Mouse (Mus musculus): ENCODE measurements around the gene Atp5l.
"Not testable (repeated sequence)": the region's sequence is repeated elsewhere in the genome, so short reads cannot be mapped to it uniquely, and the experiment has no call there.

Atp5l gene

DNA sequence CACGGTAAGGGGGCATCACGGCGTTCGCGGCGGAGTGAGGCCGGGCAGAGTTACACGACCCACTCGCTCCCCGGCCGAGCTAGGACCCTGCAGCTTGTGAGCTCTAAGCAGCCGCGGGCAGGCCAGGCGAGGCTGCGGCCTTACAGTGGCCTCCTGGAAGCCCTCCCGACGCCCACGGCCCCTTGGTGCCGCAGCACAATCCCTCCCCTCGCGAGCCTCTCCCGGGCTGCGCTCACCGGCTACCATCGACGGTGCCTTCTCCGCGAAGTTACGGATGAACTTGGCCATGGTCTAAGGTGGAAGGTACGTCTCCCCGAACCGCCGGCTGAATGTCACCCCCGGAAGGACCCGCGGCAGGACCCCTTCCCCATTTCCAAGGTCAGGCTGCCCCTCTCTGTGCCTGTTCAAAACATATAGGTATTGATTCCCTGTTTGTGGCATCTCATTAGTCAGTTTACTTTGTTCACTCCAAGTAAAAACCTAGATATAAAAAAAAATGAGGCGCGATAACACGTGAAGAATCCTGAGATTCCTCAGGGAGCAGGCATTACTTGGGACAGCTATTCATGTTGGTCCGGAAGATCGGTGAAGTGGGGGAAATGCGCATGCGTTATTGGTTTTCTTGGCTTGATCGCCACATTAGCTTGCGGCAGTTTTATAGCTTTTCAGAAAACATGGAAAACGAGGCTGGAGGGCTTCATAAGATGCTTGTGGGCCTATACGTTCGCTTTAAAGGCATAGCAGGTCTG is at the start of gene Atp5l:
Gene Atp5l (minus strand): TSS at position 369 of the 749 bp plus-strand sequence.
- peak; percentile 87 to 93 for DNase-seq (ENCODE audit: low spot score in 2 of 2)

DNA sequence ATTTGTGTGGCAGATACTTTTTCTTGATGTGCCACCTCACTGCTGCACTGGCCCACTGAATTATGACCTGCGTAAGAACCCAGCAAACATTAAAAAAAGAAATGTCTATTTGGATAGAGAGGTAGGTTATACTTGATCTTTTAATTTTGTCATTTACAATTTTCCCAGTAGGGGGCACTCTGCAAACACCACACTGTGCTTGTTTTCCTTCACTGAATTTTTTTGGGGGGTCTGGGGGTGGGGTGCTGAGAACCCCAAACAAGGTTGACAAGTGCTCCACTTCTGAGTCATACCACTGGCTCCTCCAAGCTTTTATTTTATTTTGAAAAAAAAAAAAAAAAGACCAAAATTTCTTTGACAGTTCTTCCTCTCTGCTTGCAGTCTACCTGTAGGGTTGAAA is 48.9 kb upstream of the Atp5l start:
- DNase-seq (ENCODE audit: low spot score in 2 of 2), result no peak

- not testable (repeated sequence) for DNase-seq (ENCODE audit: low spot score in 2 of 2)
Measured at GRCm38 (mm10) chr9:44967763-44968162, 47.2 kb upstream of the Atp5l start.

- DNase-seq (ENCODE audit: low spot score in 2 of 2), result peak; percentile 24 to 57
Measured at GRCm38 (mm10) chr9:44966815-44967242, 46.3 kb upstream of the Atp5l start.

DNA sequence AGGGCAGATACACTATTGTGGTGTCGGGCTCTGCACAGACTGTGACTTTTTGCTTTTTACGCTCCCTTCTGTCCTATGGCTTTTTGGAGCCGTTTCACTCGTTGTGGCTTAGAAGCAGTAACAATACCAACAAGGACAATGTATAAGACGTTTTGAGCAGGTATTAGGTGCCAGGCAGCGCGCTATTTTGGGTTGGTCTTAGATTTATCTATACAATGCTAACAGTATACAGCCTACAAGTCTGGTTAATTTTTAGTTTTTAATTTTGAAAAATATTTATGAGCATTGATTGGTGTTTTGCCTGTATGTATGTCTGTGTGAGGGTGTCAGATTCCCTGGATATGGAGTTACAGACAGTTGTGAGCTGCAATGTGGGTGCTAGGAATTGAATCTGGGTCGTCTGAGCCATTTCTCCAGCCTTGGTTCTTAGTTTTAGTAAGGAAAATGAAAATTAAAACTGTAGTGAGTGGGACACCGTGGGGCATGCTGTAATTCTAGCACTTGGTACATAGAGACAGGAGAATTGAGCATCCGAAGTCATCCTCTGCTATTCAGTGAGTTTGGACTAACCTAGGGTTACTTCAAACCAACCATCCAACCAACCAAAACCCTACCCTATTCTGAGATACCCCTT is 45.4 kb upstream of the Atp5l start:
- no peak for DNase-seq (ENCODE audit: low spot score in 2 of 2)

DNA sequence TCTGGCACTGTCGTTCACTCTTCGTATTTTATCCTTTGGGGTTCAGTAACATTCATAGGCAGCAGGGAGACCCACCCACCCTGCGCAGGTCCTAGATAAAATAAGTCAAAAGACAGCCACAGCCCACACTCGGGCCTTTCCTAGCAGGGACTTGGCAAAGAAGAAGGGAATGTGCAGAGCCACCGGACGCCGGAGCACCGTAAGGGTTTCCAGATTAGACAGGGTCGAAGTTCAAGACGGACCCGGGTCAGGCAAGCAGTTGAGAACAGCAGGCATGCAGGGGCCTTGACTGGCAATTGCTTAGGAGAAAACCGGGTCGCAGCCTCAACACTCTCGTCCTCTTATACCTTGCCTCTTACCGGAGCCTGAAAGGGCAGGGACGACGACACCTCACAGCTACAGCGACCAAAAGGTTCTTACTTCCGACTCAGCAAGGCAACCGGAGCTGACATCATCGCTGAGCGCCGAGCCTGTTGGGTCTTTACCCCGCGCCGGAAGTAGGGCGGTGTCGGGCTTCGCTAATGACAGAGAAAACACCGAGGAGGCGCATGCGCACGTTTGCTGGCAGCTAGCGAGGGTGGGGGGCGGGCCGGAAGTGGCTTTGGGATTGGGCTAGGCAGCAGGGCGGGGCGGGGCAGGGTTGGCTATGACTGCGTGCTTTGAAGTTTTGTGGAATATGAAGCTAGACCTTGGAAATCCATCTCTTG is 44.7 kb upstream of the Atp5l start, which contains the start of gene Ube4a:
Gene Ube4a (minus strand): TSS at position 475 of the 707 bp plus-strand sequence.
- DNase-seq (ENCODE audit: low spot score in 2 of 2), result peak; percentile 100

DNA sequence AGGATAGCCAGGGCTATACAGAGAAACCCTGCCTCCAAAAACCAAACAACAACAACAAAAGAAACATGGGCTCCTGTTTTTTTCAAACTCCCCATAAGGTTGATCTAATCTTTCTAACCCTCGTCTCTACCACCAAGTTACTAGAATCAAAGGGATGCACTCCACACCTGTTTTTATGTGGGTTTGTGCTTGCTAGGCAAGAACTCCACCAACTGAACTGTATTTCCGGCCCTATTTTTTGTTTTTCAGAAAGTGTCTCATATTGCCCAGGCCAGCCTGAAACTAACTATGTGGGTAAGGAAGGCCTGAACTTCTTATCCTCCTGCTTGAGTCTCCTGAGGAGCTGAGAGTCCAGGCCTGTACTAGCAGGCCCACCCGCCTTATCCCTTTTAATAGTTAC is 33.9 kb upstream of the Atp5l start:
- no peak for DNase-seq (ENCODE audit: low spot score in 2 of 2)

GRCm38 (mm10) chr9:44947836-44948235 is 27.3 kb upstream of the Atp5l start:
- no peak for DNase-seq (ENCODE audit: low spot score in 2 of 2)

DNA sequence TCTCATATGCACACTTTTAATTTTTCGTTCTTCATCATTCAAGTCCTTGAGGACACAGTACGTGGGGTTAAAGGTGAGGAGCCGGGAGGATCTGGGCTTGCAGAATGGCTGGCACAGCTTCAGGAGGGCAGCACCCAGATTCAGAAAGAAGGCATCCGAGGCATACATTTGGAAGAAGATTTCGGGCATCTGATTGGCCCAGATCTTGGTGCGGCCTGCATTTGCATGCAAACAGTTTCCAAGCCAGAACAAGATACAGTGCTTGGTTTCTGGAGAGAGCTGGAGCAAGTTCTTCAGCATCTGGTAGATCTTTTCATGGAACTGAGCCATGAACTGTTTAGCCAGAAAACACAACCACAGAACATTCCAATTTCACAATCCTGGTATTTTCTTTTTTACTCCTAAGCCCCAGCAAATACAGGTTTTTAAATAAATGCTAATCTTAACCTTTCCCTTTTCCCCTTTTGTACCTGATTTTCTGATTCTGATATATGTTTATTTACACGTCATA is 25.7 kb upstream of the Atp5l start:
- no peak for DNase-seq (ENCODE audit: low spot score in 2 of 2)

DNA sequence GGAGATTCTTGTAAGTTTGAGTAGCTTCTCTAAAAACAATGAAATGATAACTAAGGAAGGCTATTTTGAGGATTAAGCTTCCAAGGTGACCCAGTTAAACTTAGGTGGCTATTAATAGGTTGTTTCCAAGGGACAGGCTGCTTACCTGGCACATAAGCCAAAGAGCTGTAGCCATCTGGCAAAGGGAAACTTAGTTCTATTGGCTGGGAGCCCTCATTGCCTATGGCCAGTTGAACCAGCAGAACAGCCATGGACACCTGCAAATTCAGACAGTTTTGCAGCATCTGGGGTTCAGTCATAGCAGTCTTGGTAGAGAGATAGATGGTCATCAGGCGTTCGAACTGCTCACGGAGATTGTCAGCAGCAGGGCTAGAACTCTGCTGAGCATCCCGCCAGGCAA is 21.9 kb upstream of the Atp5l start:
- no peak for DNase-seq (ENCODE audit: low spot score in 2 of 2)

- no peak for DNase-seq (ENCODE audit: low spot score in 2 of 2)
Measured at GRCm38 (mm10) chr9:44941756-44942155, 21.2 kb upstream of the Atp5l start.

GRCm38 (mm10) chr9:44921543-44921942 is 1.0 kb upstream of the Atp5l start:
- DNase-seq (ENCODE audit: low spot score in 2 of 2), result no peak

DNA sequence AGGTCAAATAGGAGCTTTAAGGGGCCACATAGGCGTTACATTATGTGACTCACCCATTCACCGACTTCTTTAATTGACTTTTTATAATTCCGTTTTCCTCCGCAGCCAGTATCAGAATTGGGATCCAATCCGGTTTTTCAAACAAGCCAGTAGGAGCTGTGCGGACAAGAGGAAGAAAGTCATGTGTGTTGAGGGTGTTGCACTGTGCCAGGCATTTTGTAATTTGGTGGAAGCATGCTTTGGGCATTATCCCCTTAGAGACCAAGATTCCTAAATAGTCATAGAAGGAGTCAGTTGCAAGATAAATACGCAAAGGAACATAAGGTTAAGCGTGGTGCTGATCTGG is 554 bp upstream of the Atp5l start:
- no peak for DNase-seq (ENCODE audit: low spot score in 2 of 2)

- DNase-seq (ENCODE audit: low spot score in 2 of 2), result no peak
Measured at GRCm38 (mm10) chr9:44919606-44920005, 936 bp downstream of the Atp5l start.

DNA sequence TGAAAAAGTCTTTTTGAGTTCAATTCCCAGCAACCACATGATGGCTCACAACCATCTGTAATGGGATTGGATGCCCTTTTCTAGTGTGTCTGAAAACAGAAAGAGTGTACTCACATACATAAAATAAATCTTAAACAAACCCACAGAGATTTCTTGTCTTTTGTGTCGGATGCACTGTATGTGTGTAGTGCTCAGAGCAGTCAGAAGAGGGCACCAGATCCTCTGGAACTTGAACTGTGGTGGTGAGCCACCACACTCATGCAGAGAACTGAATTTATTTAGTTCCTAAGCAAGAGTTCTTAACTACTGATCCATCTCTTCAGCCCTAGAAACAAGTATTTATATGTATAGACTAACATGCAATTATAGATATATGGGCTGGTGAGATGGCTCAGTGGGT is 4.3 kb downstream of the Atp5l start:
- peak in 1 of 2 experiments; percentile 48 for DNase-seq (ENCODE audit: low spot score in 2 of 2)

GRCm38 (mm10) chr9:44914706-44915105 is 5.8 kb downstream of the Atp5l start:
- DNase-seq (ENCODE audit: low spot score in 2 of 2), result no peak

DNA sequence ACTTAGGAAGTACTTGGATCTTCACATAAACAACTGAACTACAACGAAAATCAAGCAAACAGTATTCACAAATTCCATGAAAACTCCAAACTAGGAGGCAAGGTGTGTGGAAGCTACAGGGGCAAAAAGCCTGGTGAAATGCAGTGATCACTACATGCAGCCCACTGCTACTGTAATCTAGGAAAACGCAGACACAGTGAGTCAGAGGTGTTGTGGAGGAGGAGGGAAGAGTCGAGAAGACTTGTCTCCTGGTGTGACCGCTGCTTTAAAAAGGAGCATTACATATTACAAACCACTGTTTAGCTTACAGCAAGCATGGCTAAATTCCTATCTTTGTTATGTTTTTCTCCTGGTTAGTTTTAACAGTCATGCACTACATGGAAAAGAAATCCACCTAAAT is 9.2 kb downstream of the Atp5l start:
- DNase-seq (ENCODE audit: low spot score in 2 of 2), result no peak

GRCm38 (mm10) chr9:44905620-44906019 is 14.9 kb downstream of the Atp5l start:
- DNase-seq (ENCODE audit: low spot score in 2 of 2), result peak; percentile 79 to 87

- peak; percentile 85 to 88 for DNase-seq (ENCODE audit: low spot score in 2 of 2)
Measured at GRCm38 (mm10) chr9:44904964-44905363, 15.6 kb downstream of the Atp5l start.

DNA sequence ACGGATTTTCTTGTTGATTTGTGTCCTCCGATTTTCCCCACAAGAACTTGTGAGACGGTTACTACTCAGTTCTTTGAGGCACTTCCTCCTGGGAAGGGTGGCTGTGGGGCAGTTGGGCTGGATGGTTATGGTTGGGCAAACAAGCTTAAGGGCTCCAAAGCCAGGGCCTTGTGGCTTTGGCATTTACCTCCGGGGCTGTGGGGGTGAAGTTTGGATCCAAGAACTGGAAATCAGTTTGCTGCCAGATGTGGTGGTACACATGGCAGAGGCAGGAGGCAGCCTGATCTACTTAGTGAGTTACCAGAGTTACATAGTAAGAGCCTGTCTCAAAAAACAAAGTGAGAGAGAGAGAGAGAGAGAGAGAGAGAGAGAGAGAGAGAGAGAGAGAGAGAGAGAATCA is 16.7 kb downstream of the Atp5l start:
- DNase-seq (ENCODE audit: low spot score in 2 of 2), result no peak

DNA sequence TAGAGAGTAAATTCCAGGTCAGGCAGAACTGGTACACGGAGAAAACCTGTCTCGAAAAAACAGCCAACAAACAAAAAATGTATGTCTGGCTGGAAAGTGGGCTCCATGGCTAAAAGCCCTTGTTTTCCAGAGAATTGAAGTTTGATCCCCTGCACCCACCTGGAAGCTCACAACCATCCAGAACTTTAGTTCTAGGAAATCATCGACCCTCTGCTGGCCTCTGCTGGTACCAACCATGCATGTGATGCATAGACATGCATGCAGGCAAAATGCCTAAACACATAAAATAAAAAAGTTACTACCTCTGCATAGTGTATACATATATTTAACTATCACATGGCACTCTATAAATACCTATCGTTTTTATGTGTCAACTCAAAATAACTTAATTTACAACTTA is 20.1 kb downstream of the Atp5l start:
- DNase-seq (ENCODE audit: low spot score in 2 of 2), result no peak

DNA sequence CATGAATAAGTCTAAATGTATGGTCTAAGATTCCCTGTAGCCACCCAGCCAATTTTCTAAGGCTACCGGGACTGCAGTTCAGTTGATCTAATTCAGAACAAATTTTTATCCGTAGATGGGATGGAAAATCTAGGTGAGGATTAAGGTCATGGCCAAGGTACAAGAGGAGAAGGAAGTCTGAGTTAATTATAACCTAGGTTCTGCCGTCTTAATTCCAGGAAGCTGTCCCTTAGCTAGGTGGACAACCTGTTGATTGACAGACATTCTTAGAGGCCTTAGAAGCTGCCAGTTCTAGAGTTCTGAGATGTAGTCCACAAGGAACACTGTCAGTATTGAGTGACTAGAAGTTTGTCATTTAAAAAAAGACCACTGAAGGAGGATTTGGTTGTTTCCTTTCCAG is 20.8 kb downstream of the Atp5l start:
- no peak for DNase-seq (ENCODE audit: low spot score in 2 of 2)

- DNase-seq (ENCODE audit: low spot score in 2 of 2), result no peak
Measured at GRCm38 (mm10) chr9:44897024-44897423, 23.5 kb downstream of the Atp5l start.

Measured in frontal cortex, postnatal 36 days (tissue).